Mouse (Mus musculus): Measurements from ENCODE around the gene Cdkn2aip.

Gene Cdkn2aip

GRCm38 (mm10) chr8:47713761-47714745 is at the start of gene Cdkn2aip:
TSS of gene Cdkn2aip (minus strand) at chr8:47713932.
- peak; percentile 94 for DNase-seq (ENCODE audit: low spot score)

- DNase-seq (ENCODE audit: low spot score), result no peak
Measured at GRCm38 (mm10) chr8:47763194-47763593, 49.5 kb upstream of the Cdkn2aip start.

DNA sequence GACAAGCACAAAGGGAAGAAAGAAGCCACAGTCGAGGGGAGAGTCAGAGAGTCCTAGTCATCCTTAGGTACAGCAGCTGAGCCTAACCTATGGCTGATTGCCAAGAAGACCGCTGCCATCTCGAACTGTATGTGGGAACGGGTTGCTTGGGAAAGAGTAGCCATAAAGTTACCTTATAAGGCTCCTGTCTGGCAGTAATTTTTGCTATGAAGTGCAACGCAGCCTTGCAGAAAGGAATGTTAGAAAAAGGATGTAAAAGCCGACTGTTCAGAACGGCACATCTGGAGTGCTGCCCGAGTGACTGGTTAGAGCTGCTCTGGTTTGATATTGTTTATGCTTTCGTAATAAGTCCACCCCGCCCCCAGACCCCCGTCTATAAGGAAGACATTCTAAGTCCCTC is 47.0 kb upstream of the Cdkn2aip start:
- no peak for DNase-seq (ENCODE audit: low spot score)

GRCm38 (mm10) chr8:47760186-47760585 is 46.5 kb upstream of the Cdkn2aip start:
- no peak for DNase-seq (ENCODE audit: low spot score)

- no peak for DNase-seq (ENCODE audit: low spot score)
Measured at GRCm38 (mm10) chr8:47753121-47753520, 39.4 kb upstream of the Cdkn2aip start.

- DNase-seq (ENCODE audit: low spot score), result no peak
Measured at GRCm38 (mm10) chr8:47750096-47750495, 36.4 kb upstream of the Cdkn2aip start.

DNA sequence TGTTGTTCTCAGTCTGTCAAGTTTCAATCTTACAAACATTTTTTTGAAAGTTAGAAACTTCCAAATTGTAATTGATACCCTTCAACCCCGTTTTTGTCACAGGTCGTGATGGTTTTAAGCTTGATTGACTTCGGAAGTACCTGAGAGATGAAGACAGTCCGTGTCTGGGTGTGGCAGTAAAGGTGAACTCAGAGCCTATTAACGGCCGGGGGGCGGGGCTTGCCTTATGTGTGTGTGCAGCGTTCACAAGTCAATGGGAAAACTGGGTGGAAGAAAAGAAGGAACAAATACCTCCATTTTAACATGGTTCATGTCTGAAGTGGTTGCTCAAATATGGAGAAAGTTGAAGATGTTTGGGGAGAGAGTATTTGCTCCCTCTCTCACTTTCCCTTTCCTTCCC is 35.8 kb upstream of the Cdkn2aip start:
- DNase-seq (ENCODE audit: low spot score), result no peak

DNA sequence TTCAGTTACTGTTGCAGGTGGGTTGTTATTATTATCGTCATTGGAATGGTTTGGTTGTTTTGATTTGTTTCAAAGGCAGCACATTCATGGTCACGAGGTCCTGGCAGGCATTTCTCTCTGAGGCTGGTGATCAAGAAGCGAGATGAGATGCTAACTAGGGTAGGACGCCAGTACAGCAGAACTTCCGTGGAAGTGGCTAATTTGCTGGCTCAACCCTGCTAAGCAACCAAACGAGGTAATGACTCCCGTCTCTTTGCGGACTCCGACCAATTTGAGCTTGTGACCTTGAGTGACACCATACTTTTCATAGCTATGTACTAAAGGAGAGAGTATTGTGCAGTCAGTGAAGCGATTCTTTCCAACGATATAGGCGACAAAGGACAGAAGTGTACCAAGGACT is 32.6 kb upstream of the Cdkn2aip start:
- DNase-seq (ENCODE audit: low spot score), result no peak

DNA sequence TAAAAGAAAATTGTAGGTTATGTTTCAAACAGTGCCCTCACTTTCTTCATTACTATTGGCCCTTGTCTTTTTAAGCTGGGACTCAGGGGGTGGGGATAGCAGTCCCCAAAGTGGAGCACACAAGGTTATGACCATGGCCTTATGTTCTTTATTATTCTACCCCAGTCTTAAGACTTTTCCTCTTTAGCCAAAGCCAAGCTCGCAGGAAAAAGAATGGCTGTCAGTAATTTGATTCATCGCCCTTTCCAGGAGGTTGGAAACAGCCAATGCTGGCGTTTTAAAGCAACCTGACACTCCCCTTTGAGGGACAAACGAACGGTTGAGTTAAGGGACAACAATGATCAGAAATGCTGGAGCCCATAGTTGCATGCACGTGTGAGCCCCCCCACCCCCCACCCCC is 32.1 kb upstream of the Cdkn2aip start:
- no peak for DNase-seq (ENCODE audit: low spot score)

DNA sequence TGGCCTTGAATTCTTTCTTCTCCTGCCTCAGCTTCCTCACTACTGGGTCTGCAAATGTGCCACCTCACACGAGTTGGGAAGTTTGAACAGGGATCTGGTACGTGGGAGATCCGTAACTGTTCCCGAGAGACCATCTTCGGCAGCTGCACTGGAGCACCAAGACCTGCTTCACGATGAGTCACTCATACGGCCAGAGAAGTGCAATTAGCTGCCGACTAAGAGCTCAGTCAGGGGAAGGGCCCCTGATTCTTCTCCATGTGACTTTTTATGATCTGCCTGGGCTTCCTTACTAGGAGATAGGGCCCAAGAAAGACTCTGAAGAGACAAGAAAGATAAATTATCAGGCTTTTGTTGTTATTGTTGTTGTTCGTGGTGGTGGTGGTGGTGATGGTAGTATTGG is 31.1 kb upstream of the Cdkn2aip start:
- no peak for DNase-seq (ENCODE audit: low spot score)

DNA sequence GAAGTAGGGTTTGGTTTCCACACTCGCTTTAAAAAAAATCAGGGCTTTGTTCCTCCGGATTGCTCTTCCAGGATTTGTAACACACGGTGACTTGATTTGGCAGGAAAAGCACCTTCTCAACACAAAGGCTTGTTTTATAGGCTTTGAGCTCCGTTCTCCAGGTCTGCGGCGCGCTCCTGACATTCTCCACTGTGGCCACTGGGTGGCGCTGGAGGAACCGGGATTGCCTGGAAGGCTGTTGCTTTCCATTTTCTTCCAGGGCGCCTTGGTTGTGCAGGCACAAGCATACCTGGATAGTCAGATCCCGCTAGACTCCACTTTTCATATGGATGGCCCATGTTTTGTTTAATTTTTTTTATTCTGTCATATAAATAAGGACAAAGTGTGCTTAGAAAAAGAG is 29.7 kb upstream of the Cdkn2aip start:
- DNase-seq (ENCODE audit: low spot score), result peak; percentile 85

DNA sequence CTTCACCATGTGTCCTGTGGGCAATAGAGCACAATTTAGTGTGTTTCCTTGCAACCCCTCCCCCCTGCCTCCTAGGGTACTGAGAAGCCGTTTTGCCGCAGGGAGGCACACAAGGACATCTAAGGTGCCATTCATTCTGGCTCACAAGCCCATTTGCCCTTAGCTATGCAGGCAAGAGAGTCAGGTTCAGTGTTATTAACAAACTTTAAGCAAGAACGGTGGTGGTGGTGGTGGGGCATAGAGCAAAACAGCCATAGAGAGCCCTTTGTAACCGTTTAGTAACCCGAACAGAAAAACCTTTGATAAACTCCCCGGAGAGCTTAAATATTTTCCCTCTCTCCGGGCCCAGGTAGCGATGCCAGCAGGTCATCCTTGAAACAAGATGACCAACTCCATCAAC is 29.3 kb upstream of the Cdkn2aip start:
- DNase-seq (ENCODE audit: low spot score), result no peak

GRCm38 (mm10) chr8:47742372-47742771 is 28.6 kb upstream of the Cdkn2aip start:
- DNase-seq (ENCODE audit: low spot score), result no peak

- DNase-seq (ENCODE audit: low spot score), result no peak
Measured at GRCm38 (mm10) chr8:47737120-47737519, 23.4 kb upstream of the Cdkn2aip start.

- DNase-seq (ENCODE audit: low spot score), result no peak
Measured at GRCm38 (mm10) chr8:47729324-47729723, 15.6 kb upstream of the Cdkn2aip start.

- no peak for DNase-seq (ENCODE audit: low spot score)
Measured at GRCm38 (mm10) chr8:47726945-47727344, 13.2 kb upstream of the Cdkn2aip start.

DNA sequence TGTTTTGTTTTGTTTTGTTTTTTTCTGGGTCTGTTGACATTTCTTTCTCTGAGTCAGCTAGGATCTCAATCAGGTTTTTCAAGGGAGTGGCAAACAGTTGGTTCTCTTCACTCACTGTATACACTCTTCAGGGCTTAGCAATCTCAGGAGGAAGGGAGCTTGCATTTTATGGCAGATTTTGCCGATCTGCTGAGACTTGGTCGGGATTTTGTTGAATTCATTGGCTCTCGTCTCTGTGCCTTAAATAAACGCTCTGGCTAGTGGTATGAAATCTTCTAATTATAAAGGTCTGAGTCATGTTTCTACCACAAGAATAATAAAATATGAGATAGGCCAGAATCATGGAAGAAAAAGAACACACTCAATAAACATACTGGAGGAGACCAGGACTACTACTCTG is 7.9 kb upstream of the Cdkn2aip start:
- DNase-seq (ENCODE audit: low spot score), result no peak

DNA sequence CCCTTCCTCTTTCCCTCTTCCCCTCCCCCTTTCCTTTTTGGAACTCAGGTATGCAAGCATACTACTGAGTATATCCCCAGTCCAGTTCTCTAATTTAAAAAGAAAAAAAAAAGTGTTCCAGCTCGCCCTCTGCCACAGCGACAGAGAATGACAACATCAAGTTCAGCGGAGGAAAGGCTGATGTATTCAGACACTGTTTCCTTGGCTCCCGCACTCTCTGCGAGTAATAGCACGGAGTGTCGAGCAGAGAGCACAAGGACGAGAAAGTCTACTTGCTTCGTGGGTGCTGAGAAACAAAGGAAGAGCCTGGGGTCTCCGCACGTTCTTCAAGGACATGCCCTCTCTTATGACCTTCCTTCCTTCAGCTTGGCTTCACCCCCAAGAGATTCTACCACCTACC is 4.9 kb upstream of the Cdkn2aip start:
- no peak for DNase-seq (ENCODE audit: low spot score)

DNA sequence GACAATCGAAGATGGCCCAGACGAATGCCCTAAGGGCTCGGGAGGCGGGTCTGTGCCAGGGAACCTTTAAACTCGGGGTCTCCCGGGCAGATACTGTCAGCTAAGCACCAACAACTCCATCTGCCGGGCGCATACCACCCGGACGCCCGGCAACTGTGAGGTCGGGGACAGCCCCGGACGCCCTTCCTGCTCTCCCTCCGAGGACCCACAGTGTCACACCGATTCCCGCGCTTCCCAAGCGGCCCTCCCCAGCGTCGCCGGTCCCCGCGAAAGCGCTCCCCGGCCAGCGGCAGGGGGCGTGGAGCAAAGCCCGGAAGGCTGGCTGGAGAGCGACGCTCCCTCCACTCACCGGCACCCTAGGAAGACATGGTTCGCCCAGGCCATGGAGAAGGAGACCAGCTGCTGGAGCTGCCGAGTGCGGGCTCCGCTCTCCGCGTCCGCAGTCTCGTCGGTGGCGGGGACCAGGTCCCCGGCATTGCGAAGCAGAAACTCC is 515 bp downstream of the Cdkn2aip start:
- DNase-seq (ENCODE audit: low spot score), result no peak

GRCm38 (mm10) chr8:47708106-47708505 is 5.6 kb downstream of the Cdkn2aip start:
- DNase-seq (ENCODE audit: low spot score), result no peak

DNA sequence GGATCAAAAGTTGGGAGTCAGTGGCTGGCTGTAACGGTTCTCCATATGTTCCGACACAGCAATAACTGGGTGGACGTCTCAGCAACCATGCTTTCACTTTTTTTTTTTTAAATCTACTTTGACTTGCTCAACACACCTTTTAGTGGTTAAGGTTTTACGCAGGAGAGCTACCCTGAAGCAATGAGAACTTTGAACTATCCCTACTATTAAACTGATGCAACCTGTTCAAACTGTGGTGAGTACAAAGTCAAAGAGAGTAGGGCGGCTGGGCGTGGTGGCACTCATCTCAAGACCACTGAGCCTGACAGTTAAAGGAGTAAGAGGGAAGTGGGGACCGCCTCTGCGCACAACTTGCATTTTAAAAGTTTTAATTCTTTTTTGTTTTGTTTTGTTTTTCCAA is 7.0 kb downstream of the Cdkn2aip start:
- DNase-seq (ENCODE audit: low spot score), result no peak

DNA sequence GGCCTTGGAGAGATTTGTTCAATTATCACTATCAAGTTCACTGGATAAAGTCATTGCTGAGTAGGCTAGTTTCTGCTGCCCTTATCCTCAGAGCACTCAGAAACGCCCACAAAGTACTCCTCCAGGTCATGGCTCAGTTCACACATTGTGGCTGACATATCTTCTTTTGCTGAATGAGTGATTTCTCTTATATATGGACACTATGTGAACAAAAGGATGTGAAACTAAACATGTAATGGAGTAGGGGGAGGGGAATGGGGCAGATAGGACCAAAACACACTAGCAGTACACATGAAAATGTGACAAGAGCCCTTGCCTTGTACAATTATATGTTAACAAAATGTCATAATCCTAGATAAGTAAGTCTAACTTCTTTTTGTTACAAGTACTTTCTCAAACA is 11.4 kb downstream of the Cdkn2aip start:
- DNase-seq (ENCODE audit: low spot score), result no peak

DNA sequence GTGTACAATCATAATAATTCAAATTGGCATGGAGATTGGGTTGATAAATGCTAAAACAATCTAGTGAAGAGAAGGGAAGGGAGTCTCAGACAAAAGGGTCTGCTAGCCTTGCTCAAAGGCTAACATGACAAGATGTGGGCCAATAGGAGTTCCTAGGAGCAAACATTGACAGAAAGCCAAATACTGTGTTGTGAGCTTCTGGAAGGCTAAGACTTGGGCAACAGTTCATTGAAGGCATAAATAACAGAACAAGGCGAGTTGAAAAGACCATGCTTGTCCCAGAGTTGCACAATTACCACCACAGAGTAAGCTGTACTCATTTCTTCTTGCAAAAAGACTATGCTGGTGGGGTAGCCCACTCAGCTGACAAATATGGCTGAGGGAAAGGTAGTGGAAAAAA is 16.0 kb downstream of the Cdkn2aip start:
- DNase-seq (ENCODE audit: low spot score), result no peak

All from testis, postnatal 14 days (tissue).